Comparison of ENCODE assay signal across 12 mouse cellular contexts in the genomic region with DNA sequence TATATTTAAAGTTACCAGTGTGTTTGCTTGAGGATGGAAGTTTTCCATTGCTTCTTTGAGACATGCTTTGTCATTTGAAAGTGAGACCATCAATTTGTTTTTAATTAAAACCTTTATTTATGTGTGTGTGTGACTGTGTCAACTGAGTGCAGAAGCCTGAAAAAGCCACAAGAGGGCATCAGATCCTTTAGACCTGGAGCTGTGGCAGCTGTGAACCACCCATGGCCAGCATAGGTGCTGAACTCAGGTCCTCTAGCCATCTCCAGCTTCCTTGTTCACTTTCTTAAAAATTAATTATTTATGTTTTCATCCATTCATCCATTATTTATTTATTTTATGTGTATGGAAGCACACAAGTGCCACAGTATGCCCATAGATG.
DNase-seq lines count a peak whose midpoint lies in the region; ATAC-seq and TF ChIP-seq lines count a peak whose summit lies in the region.
"Had no signal": no experiment of that assay in that cellular context is flagged by ENCODE, and none has a peak within 500 bp of the region (broad histone marks: within the 10 kb centered on the region; RNA-seq: fewer than 3 reads in every experiment).

No protein-coding gene starts in this region.

- H3K4me1 ChIP-seq in heart, postnatal 0 days (ENCODE audit: control insufficient read depth, insufficient read depth): peaks cover 54% of the 10 kb centered on the region
- peaks cover 37% of the 10 kb centered on the region for H3K4me1 ChIP-seq in lung, postnatal 0 days (ENCODE audit: insufficient read depth, low read depth, low read length)
- H3K4me1 ChIP-seq: midbrain, embryonic 12.5 days had no signal

- no peaks in the 10 kb centered on the region for H3K36me3 ChIP-seq in heart, postnatal 0 days (replicated peaks; ENCODE audit: control insufficient read depth, insufficient read depth, low read length)
- H3K36me3 ChIP-seq in lung, postnatal 0 days (ENCODE audit: insufficient read depth, low read length): no peaks in the 10 kb centered on the region
- H3K36me3 ChIP-seq: midbrain, embryonic 12.5 days had no signal

- H3K9me3 ChIP-seq in heart, postnatal 0 days (replicated peaks; ENCODE audit: control insufficient read depth, low read length): no peaks in the 10 kb centered on the region
- H3K9me3 ChIP-seq in lung, postnatal 0 days (ENCODE audit: low read length): no peaks in the 10 kb centered on the region
- H3K9me3 ChIP-seq: midbrain, embryonic 12.5 days had no signal

- no peak for ATAC-seq in heart, postnatal 0 days (ENCODE audit: insufficient read depth, low read depth)
- ATAC-seq in lung, postnatal 0 days: peak; percentile 60

- H3K4me3 ChIP-seq in heart, postnatal 0 days (ENCODE audit: low read depth, low read length): no peak overlapping the region
- no peak overlapping the region for H3K4me3 ChIP-seq in lung, postnatal 0 days (ENCODE audit: low read depth, low read length)
- H3K4me3 ChIP-seq: midbrain, embryonic 12.5 days had no signal

- TF ChIP-seq EP300 in heart, postnatal 0 days (IDR thresholded peaks at IDR 0.05; ENCODE audit: low read depth): no peak
- no peak for TF ChIP-seq EP300 in lung, postnatal 0 days (IDR thresholded peaks at IDR 0.05)

- TF ChIP-seq CTCF in heart, postnatal 0 days (IDR thresholded peaks at IDR 0.05; ENCODE audit: low read depth): peak; percentile 13; the same call in 1 of the 2 replicates
- TF ChIP-seq CTCF in lung, postnatal 0 days (IDR thresholded peaks at IDR 0.05): peak; percentile 69

- no peak overlapping the region for H3K9ac ChIP-seq in heart, postnatal 0 days (replicated peaks; ENCODE audit: low read depth, low read length)
- no peak overlapping the region for H3K9ac ChIP-seq in lung, postnatal 0 days (replicated peaks; ENCODE audit: low read depth)
- H3K9ac ChIP-seq: midbrain, embryonic 12.5 days had no signal

- no peaks in the 10 kb centered on the region for H3K27me3 ChIP-seq in heart, postnatal 0 days (ENCODE audit: control insufficient read depth, insufficient read depth, low read length)
- no peaks in the 10 kb centered on the region for H3K27me3 ChIP-seq in lung, postnatal 0 days (replicated peaks; ENCODE audit: insufficient read depth, low read length)
- H3K27me3 ChIP-seq: midbrain, embryonic 12.5 days had no signal

- peak overlapping the region; percentile 32; the same call in 1 of the 2 replicates for H3K27ac ChIP-seq in heart, postnatal 0 days (ENCODE audit: low read depth)
- peak overlapping the region; percentile 77 for H3K27ac ChIP-seq in lung, postnatal 0 days (ENCODE audit: low read length)
- H3K27ac ChIP-seq: midbrain, embryonic 12.5 days had no signal

- peak; percentile 24 for DNase-seq in heart, postnatal 0 days (ENCODE audit: low spot score)
- DNase-seq in heart, postnatal 14 days: no peak
- peak; percentile 26 for DNase-seq in thymus, postnatal 4 days
- DNase-seq in thymus, postnatal 36 days: no peak
- peak; percentile 65 for DNase-seq in lung, postnatal 0 days (ENCODE audit: low spot score)
- no peak for DNase-seq in cerebellum, postnatal 25 days
- DNase-seq in retina, postnatal 1 day: no peak
- no peak for DNase-seq in gastrocnemius, postnatal 10 days
- DNase-seq: adrenal gland, adult 2 months; cerebellum, adult 8-10 months; kidney, adult 11 months had no signal

- H3K4me2 ChIP-seq in heart, postnatal 0 days (ENCODE audit: low read depth, low read length): no peak overlapping the region
- H3K4me2 ChIP-seq in lung, postnatal 0 days (replicated peaks; ENCODE audit: low read depth, low read length): no peak overlapping the region
- H3K4me2 ChIP-seq: midbrain, embryonic 12.5 days had no signal

- intact Hi-C loops in heart, postnatal 14 days (cut with DNase I): loop anchor here (1.0 to 10.0 kb wide), 2 partner anchors 182 to 419 kb away; no protein-coding TSS in a partner anchor

Comparison
In these comparisons a context has a peak if more than half of its experiments do, and no peak if none do; other contexts are left out.
1. DNase-seq: peak in heart, postnatal 0 days (single experiment), thymus, postnatal 4 days (single experiment) and lung, postnatal 0 days (single experiment); none in heart, postnatal 14 days (0 of 2), thymus, postnatal 36 days (0 of 2), cerebellum, postnatal 25 days (0 of 2), retina, postnatal 1 day (single experiment) and gastrocnemius, postnatal 10 days (single experiment).